8 mouse cellular contexts compared by ENCODE assay signal in genomic region chr8:70439055-70439847, GRCm38 (mm10). TPM values are rescaled to one million over a fixed set of nuclear protein-coding genes. Genes with fewer than 3 reads are reported as not detected.
DNase-seq lines count a peak whose midpoint lies in the region; ATAC-seq lines count a peak whose summit lies in the region.

Gene Crtc1, minus strand, starts transcription at chr8:70439579.

- peak within 1 kb of the TSS; percentile 83 for H3K4me2 ChIP-seq in heart, embryonic 14.5 days (ENCODE audit: low read length)
- peak within 1 kb of the TSS; percentile 93 for H3K4me2 ChIP-seq in liver, embryonic 13.5 days
- peak within 1 kb of the TSS; percentile 88 for H3K4me2 ChIP-seq in stomach, embryonic 16.5 days (ENCODE audit: low read depth, low read length)

- no peaks in the 10 kb centered on the region for H3K27me3 ChIP-seq in heart, embryonic 14.5 days (ENCODE audit: control insufficient read depth, insufficient read depth, low read length)
- no peaks in the 10 kb centered on the region for H3K27me3 ChIP-seq in liver, embryonic 13.5 days
- H3K27me3 ChIP-seq in stomach, embryonic 16.5 days (ENCODE audit: control insufficient read depth, insufficient read depth, low read length): no peaks in the 10 kb centered on the region

- peak within 1 kb of the TSS; percentile 44 for H3K27ac ChIP-seq in brown adipose tissue, adult 24 weeks (replicated peaks; ENCODE audit: low read depth, low read length)
- H3K27ac ChIP-seq in heart, embryonic 14.5 days (replicated peaks in 1 of 2; ENCODE audit: control insufficient read depth in 1 of 2, insufficient read depth in 1 of 2, low read depth in 2 of 2, low read length in 2 of 2): peak within 1 kb of the TSS; percentile 25 to 67; a peak in 3 of 4 replicates
- peak within 1 kb of the TSS; percentile 82 for H3K27ac ChIP-seq in liver, embryonic 13.5 days
- peak within 1 kb of the TSS; percentile 72; the same call in 1 of the 2 replicates for H3K27ac ChIP-seq in stomach, embryonic 16.5 days (ENCODE audit: low read length)

- ATAC-seq in heart, embryonic 14.5 days (ENCODE audit: insufficient number of reproducible peaks, insufficient read depth, low FRiP score, low read depth): peak; percentile 97
- peak; percentile 98 for ATAC-seq in liver, embryonic 13.5 days (ENCODE audit: low read depth)
- peak; percentile 99 for ATAC-seq in stomach, embryonic 16.5 days (ENCODE audit: insufficient read depth, low FRiP score)

- WGBS in heart, embryonic 14.5 days: 1% methylated on average over 66 of the region's 70 CpGs
- WGBS in liver, embryonic 13.5 days (ENCODE audit: insufficient replicate concordance): under 1% methylated on average over 68 of the region's 70 CpGs
- under 1% methylated on average over 70 of the region's 70 CpGs for WGBS in stomach, embryonic 16.5 days

- H3K4me1 ChIP-seq in brown adipose tissue, adult 24 weeks (ENCODE audit: control insufficient read depth, insufficient read depth, insufficient read length, low read length): peaks cover 8% of the 10 kb centered on the region; the same call in 1 of the 2 replicates
- peaks cover 0 to 9% of the 10 kb centered on the region in 2 experiments; a peak in 3 of 4 replicates for H3K4me1 ChIP-seq in heart, embryonic 14.5 days (ENCODE audit: control insufficient read depth in 2 of 2, insufficient read depth in 2 of 2, low read length in 2 of 2)
- peaks cover 57% of the 10 kb centered on the region for H3K4me1 ChIP-seq in liver, embryonic 13.5 days (replicated peaks)
- H3K4me1 ChIP-seq in stomach, embryonic 16.5 days (ENCODE audit: control insufficient read depth, insufficient read depth, low read length): peaks cover 15% of the 10 kb centered on the region

- no peaks in the 10 kb centered on the region for H3K36me3 ChIP-seq in heart, embryonic 14.5 days (ENCODE audit: control insufficient read depth, insufficient read depth, low read length)
- no peaks in the 10 kb centered on the region for H3K36me3 ChIP-seq in liver, embryonic 13.5 days
- H3K36me3 ChIP-seq in stomach, embryonic 16.5 days (ENCODE audit: control insufficient read depth, insufficient read depth, low read length): no peaks in the 10 kb centered on the region

- DNase-seq in CD4-positive, CD25-positive, alpha-beta regulatory T cell, adult 2 months (ENCODE audit: low read depth, low spot score): peak; percentile 99
- DNase-seq in fibroblast of lung, adult 2 months (ENCODE audit: low read depth): peak; percentile 91
- DNase-seq in kidney, postnatal 14 days: peak; percentile 98
- DNase-seq in liver, embryonic 13.5 days: peak; percentile 93
- DNase-seq in neural tube, embryonic 10.5 days (ENCODE audit: extremely low spot score, low spot score): peak; percentile 98

- H3K4me3 ChIP-seq in brown adipose tissue, adult 24 weeks (ENCODE audit: insufficient read depth, low read depth, low read length): peak within 1 kb of the TSS; percentile 72
- H3K4me3 ChIP-seq in heart, embryonic 14.5 days (ENCODE audit: control insufficient read depth in 1 of 2, insufficient read depth in 1 of 2, low read depth in 1 of 2, low read length in 2 of 2): peak within 1 kb of the TSS; percentile 62 to 76
- H3K4me3 ChIP-seq in liver, embryonic 13.5 days (replicated peaks): peak within 1 kb of the TSS; percentile 68
- peak within 1 kb of the TSS; percentile 69 for H3K4me3 ChIP-seq in stomach, embryonic 16.5 days (replicated peaks; ENCODE audit: low read length)

- H3K9me3 ChIP-seq in heart, embryonic 14.5 days (ENCODE audit: control insufficient read depth, low read length): no peaks in the 10 kb centered on the region
- H3K9me3 ChIP-seq in liver, embryonic 13.5 days (replicated peaks): no peaks in the 10 kb centered on the region
- H3K9me3 ChIP-seq in stomach, embryonic 16.5 days (replicated peaks; ENCODE audit: control insufficient read depth, low read length): no peaks in the 10 kb centered on the region

- H3K9ac ChIP-seq in heart, embryonic 14.5 days (ENCODE audit: low read length): peak within 1 kb of the TSS; percentile 82
- H3K9ac ChIP-seq in liver, embryonic 13.5 days: peak within 1 kb of the TSS; percentile 79
- peak within 1 kb of the TSS; percentile 80 for H3K9ac ChIP-seq in stomach, embryonic 16.5 days (ENCODE audit: low read length)

RNA-seq across cellular contexts. Expression of gene Crtc1, which starts in this region (rescaled TPM):
- polyA plus RNA-seq in brown adipose tissue, adult 24 weeks (2012; ENCODE audit: insufficient read depth, insufficient read length, missing spikeins): 3.0 and 4.5 TPM in 2 replicates
- polyA plus RNA-seq in heart, embryonic 14.5 days (2014; fragmentation: Nextera tagmentation; extraction: Ambion mirVana): 12.2 and 14.1 TPM in 2 replicates
- 3.9 and 4.9 TPM in 2 replicates for polyA plus RNA-seq in liver, embryonic 13.5 days (2015; fragmentation: Nextera tagmentation; extraction: Ambion mirVana)
- polyA plus RNA-seq in stomach, embryonic 16.5 days (2015; fragmentation: Nextera tagmentation; extraction: Ambion mirVana): 13.9 and 16.2 TPM in 2 replicates

Comparison
In these comparisons a context has a peak if more than half of its experiments do, and no peak if none do; other contexts are left out.
1. Peak in every context shown above with its lines: DNase-seq, ATAC-seq, H3K4me3 ChIP-seq and H3K27ac ChIP-seq.